Mouse (Mus musculus) embryonic stem cell, embryonic (primary cell): ENCODE results near the gene Trafd1.
"Not testable (repeated sequence)": the region's sequence is repeated elsewhere in the genome, so short reads cannot be mapped to it uniquely, and the experiment has no call there.

Source experiments
- CTCF ChIA-PET, 4 experiments: fragments of 300-600 bp in 2 of 4; fragments of 350-600 bp in 2 of 4; sonication (Branson Sonifier 250); formaldehyde crosslinking; loops; one replicate each; lab custom pipeline; 2022; ENCODE audit warnings: inconsistent platforms in 2 of 4; lab: Charles Lee
- POLR2A ChIA-PET, 4 experiments: fragments of 300-600 bp in 2 of 4; fragments of 350-600 bp in 2 of 4; sonication (Branson Sonifier 250); formaldehyde crosslinking; loops; one replicate each; lab custom pipeline; 2022; ENCODE audit warnings: antibody characterized with exemption in 4 of 4, inconsistent platforms in 1 of 4; lab: Charles Lee

Trafd1 gene

GRCm38 (mm10) chr5:121366449-121367225, 18.8 kb downstream of the Trafd1 start:
- ChIA-PET CTCF (interaction anchor here in 1 of 4 experiments (0.6 kb wide), 1 partner anchor 13 kb away, joined by 3 read pairs; no protein-coding TSS in a partner anchor), POLR2A (interaction anchor here in 2 of 4 experiments (0.6 to 1.3 kb wide), 7 partner anchors 9 to 97 kb away, joined by 3 to 4 read pairs (median 3); partner anchors contain the start of gene Trafd1 (in 1 of the 2))

GRCm38 (mm10) chr5:121363441-121363840, 22.0 kb downstream of the Trafd1 start:
- CTCF ChIA-PET = no interaction called here
- POLR2A ChIA-PET = no interaction called here

- ChIA-PET CTCF (no interaction called here), POLR2A (interaction anchor here in 2 of 4 experiments (1.0 to 1.9 kb wide), 2 partner anchors 8 to 12 kb away, joined by 3 read pairs; no protein-coding TSS in a partner anchor)
Measured at GRCm38 (mm10) chr5:121361696-121362095, 23.7 kb downstream of the Trafd1 start.

GRCm38 (mm10) chr5:121359229-121359628, 26.2 kb downstream of the Trafd1 start:
- ChIA-PET POLR2A (interaction anchor here in 2 of 4 experiments (0.5 to 1.7 kb wide), 3 partner anchors 11 to 30 kb away, joined by 3 to 5 read pairs (median 4); no protein-coding TSS in a partner anchor), CTCF (no interaction called here)

- POLR2A ChIA-PET = interaction anchor here in 2 of 4 experiments (0.6 to 1.6 kb wide), 6 partner anchors 10 to 532 kb away, joined by 3 to 4 read pairs (median 3); partner anchors contain the start of gene Oas1c (in 1 of the 2)
Measured at GRCm38 (mm10) chr5:121343997-121344396, 41.4 kb downstream of the Trafd1 start.

GRCm38 (mm10) chr5:121342490-121342889, 42.9 kb downstream of the Trafd1 start:
- CTCF ChIA-PET = interaction anchor here in 2 of 4 experiments (0.6 to 1.2 kb wide), 3 partner anchors 47 to 746 kb away, joined by 3 to 4 read pairs (median 4); no protein-coding TSS in a partner anchor
- POLR2A ChIA-PET = interaction anchor here in 3 of 4 experiments (0.9 to 1.9 kb wide), 10 partner anchors 9 to 152 kb away, joined by 3 to 7 read pairs (median 4); partner anchors contain the start of gene Naa25 (in 1 of the 3)

More at GRCm38 (mm10) chr5:121343997-121344396, 41.4 kb downstream of the Trafd1 start:
- CTCF ChIA-PET = no interaction called here

- ChIA-PET CTCF (interaction anchor here in 1 of 4 experiments (0.6 to 0.7 kb wide), 2 partner anchors 54 to 108 kb away, joined by 3 read pairs; no protein-coding TSS in a partner anchor), POLR2A (interaction anchor here in 2 of 4 experiments (0.5 to 2.9 kb wide), 6 partner anchors 10 to 151 kb away, joined by 3 to 15 read pairs (median 4); no protein-coding TSS in a partner anchor)
Measured at GRCm38 (mm10) chr5:121340965-121341473, 44.4 kb downstream of the Trafd1 start.

- POLR2A ChIA-PET = interaction anchor here in 2 of 4 experiments (1.2 to 2.9 kb wide), 3 partner anchors 8 to 58 kb away, joined by 3 to 15 read pairs (median 6); partner anchors contain the start of gene Naa25 (in 1 of the 2)
- CTCF ChIA-PET = interaction anchor here in 2 of 4 experiments (0.6 to 0.7 kb wide), 3 partner anchors 44 to 1221 kb away, joined by 3 to 4 read pairs (median 3); no protein-coding TSS in a partner anchor
Measured at GRCm38 (mm10) chr5:121339507-121340230, 45.8 kb downstream of the Trafd1 start.

- CTCF ChIA-PET = interaction anchor here in 2 of 4 experiments (0.6 kb wide), 2 partner anchors 160 to 235 kb away, joined by 3 read pairs; no protein-coding TSS in a partner anchor
- POLR2A ChIA-PET = interaction anchor here in 2 of 4 experiments (0.7 to 1.2 kb wide), 3 partner anchors 52 to 323 kb away, joined by 3 read pairs; no protein-coding TSS in a partner anchor
Measured at GRCm38 (mm10) chr5:121336776-121337175, 48.7 kb downstream of the Trafd1 start.

- CTCF ChIA-PET = interaction anchor here in 1 of 4 experiments (0.6 kb wide), 1 partner anchor 12 kb away, joined by 3 read pairs; no protein-coding TSS in a partner anchor
- POLR2A ChIA-PET = interaction anchor here in 2 of 4 experiments (0.7 to 1.2 kb wide), 2 partner anchors 53 to 322 kb away, joined by 3 read pairs; no protein-coding TSS in a partner anchor
Measured at GRCm38 (mm10) chr5:121336009-121336408, 49.4 kb downstream of the Trafd1 start.

- POLR2A ChIA-PET = interaction anchor here in 1 of 4 experiments (1.1 kb wide), 1 partner anchor 78 kb away, joined by 3 read pairs; no protein-coding TSS in a partner anchor
- CTCF ChIA-PET = no interaction called here
Measured at GRCm38 (mm10) chr5:121335426-121335825, 50.0 kb downstream of the Trafd1 start.

GRCm38 (mm10) chr5:121334454-121334853, 51.0 kb downstream of the Trafd1 start:
- POLR2A ChIA-PET = interaction anchor here in 3 of 4 experiments (0.5 to 1.7 kb wide), 5 partner anchors 14 to 177 kb away, joined by 3 to 5 read pairs (median 3); no protein-coding TSS in a partner anchor
- CTCF ChIA-PET = interaction anchor here in 2 of 4 experiments (0.6 kb wide), 2 partner anchors 53 to 59 kb away, joined by 3 to 7 read pairs; no protein-coding TSS in a partner anchor

- CTCF ChIA-PET = no interaction called here
- POLR2A ChIA-PET = interaction anchor here in 3 of 4 experiments (0.9 to 1.7 kb wide), 3 partner anchors 14 to 30 kb away, joined by 3 to 5 read pairs (median 4); no protein-coding TSS in a partner anchor
Measured at GRCm38 (mm10) chr5:121333976-121334375, 51.5 kb downstream of the Trafd1 start.

- ChIA-PET POLR2A (interaction anchor here in 3 of 4 experiments (0.6 to 2.4 kb wide), 12 partner anchors 8 to 797 kb away, joined by 3 to 15 read pairs (median 4); partner anchors contain the start of gene Naa25 (in 1 of the 3)), CTCF (no interaction called here)
Measured at GRCm38 (mm10) chr5:121331731-121332130, 53.7 kb downstream of the Trafd1 start.

- CTCF ChIA-PET = not testable (repeated sequence)
- POLR2A ChIA-PET = interaction anchor here (0.6 to 2.4 kb wide), 19 partner anchors 10 to 202 kb away, joined by 3 to 15 read pairs (median 4); partner anchors contain the start of genes Naa25 (in 2 of the 4) and Trafd1 (in 1 of the 4)
Measured at GRCm38 (mm10) chr5:121330154-121330816, 55.1 kb downstream of the Trafd1 start.

GRCm38 (mm10) chr5:121329333-121330058, 55.9 kb downstream of the Trafd1 start:
- CTCF ChIA-PET = no interaction called here

More at GRCm38 (mm10) chr5:121329333-121330058, 55.9 kb downstream of the Trafd1 start:
- POLR2A ChIA-PET = interaction anchor here in 3 of 4 experiments (0.5 to 1.8 kb wide), 11 partner anchors 19 to 119 kb away, joined by 3 to 5 read pairs (median 3); partner anchors contain the start of genes Naa25 (in 1 of the 3) and Trafd1 (in 1 of the 3)
